Mouse (Mus musculus) cerebellum, adult 2 months (tissue): ENCODE measurements at regions not wholly inside any gene's neighbourhood (a gene's known extent, or its start where the extent isn't known, plus 50 kb on each side); places are given as distances from the start of the nearest gene placed in this dataset.

Experiments used
- DNase-seq, 2 experiments: peaks; one replicate each; pipeline ENCODE4 v3.0.0; 2021
- H3K27ac ChIP-seq: fragments of 200-500 bp; 2 replicates; pipeline ENCODE4 v1.5.1; 2012; ENCODE audit warnings: low read length, control low read depth, inconsistent platforms; ENCODE audit not compliant: insufficient read depth
- H3K27me3 ChIP-seq: fragments of 200-500 bp; 2 replicates; pipeline ENCODE4 v1.6.1; 2012; ENCODE audit warnings: inconsistent platforms, mild to moderate bottlenecking, low read length, moderate library complexity; ENCODE audit not compliant: control insufficient read depth, insufficient read depth
- H3K4me1 ChIP-seq: fragments of 200-500 bp; 2 replicates; pipeline ENCODE4 v1.6.1; 2011; ENCODE audit warnings: low read length; ENCODE audit not compliant: control insufficient read depth, insufficient read depth
- H3K4me3 ChIP-seq: fragments of 200-500 bp; replicated peaks from 2 replicates; pipeline ENCODE3; 2011; ENCODE audit warnings: mild to moderate bottlenecking, low read depth, low read length, control low read depth; ENCODE audit not compliant: insufficient read depth
- CTCF ChIP-seq: fragments of 200-500 bp; IDR thresholded peaks from 2 replicates; pipeline ENCODE4 v1.5.1; 2011; ENCODE audit warnings: low read depth, mild to moderate bottlenecking, control low read depth, low read length, moderate library complexity, borderline replicate concordance; ENCODE audit not compliant: insufficient read depth
- POLR2A ChIP-seq: fragments of 200-500 bp; IDR thresholded peaks from 2 replicates; pipeline ENCODE4 v1.6.1; 2011; ENCODE audit warnings: low read length, control low read depth, borderline replicate concordance; ENCODE audit not compliant: insufficient read depth
- WGBS: fragments of 180-500 bp; shearing (Covaris S2); methylation state at CpG from one replicate; pipeline ENCODE4 v1.1.7; 2018; 5-methylcytosine and 5-hydroxymethylcytosine counted together

GRCm38 (mm10) chr14:36819826-36820225 lies 148.8 kb downstream of the Ccser2 start:
- H3K27ac ChIP-seq, result no peak overlapping the region
- no peak overlapping the region for H3K4me3 ChIP-seq
- H3K27me3 ChIP-seq, result no peaks in the 10 kb centered on the region
- WGBS, result 27% methylated on average over 1 of the region's 1 CpGs
- TF ChIP-seq POLR2A (no peak), CTCF (no peak)
- no peak for DNase-seq
- H3K4me1 ChIP-seq, result no peaks in the 10 kb centered on the region

GRCm38 (mm10) chr14:36802418-36802817 lies 166.2 kb downstream of the Ccser2 start:
- 91% methylated on average over 2 of the region's 3 CpGs for WGBS
- Histone ChIP-seq H3K4me1 (no peaks in the 10 kb centered on the region), H3K4me3 (no peak overlapping the region), H3K27ac (no peak overlapping the region), H3K27me3 (no peaks in the 10 kb centered on the region)
- no peak for TF ChIP-seq CTCF
- no peak for TF ChIP-seq POLR2A
- DNase-seq, result no peak

GRCm38 (mm10) chr14:36799820-36800219 lies 168.8 kb downstream of the Ccser2 start:
- Histone ChIP-seq H3K27me3 (no peaks in the 10 kb centered on the region), H3K4me3 (no peak overlapping the region), H3K4me1 (no peaks in the 10 kb centered on the region), H3K27ac (no peak overlapping the region)
- no peak for TF ChIP-seq CTCF
- TF ChIP-seq POLR2A, result no peak
- 62% methylated on average over 1 of the region's 1 CpGs for WGBS
- DNase-seq, result no peak

GRCm38 (mm10) chr14:36781882-36782281 lies 186.7 kb downstream of the Ccser2 start:
- Histone ChIP-seq H3K27me3 (no peaks in the 10 kb centered on the region), H3K4me3 (no peak overlapping the region), H3K4me1 (no peaks in the 10 kb centered on the region; the same call in 1 of the 2 replicates), H3K27ac (no peak overlapping the region)
- 91% methylated on average over 2 of the region's 2 CpGs for whole genome bisulfite sequencing
- no peak for DNase-seq
- TF ChIP-seq POLR2A (no peak), CTCF (no peak)

GRCm38 (mm10) chr14:36778956-36779355 lies 189.6 kb downstream of the Ccser2 start:
- H3K4me1 ChIP-seq, result no peaks in the 10 kb centered on the region
- no peak overlapping the region for H3K27ac ChIP-seq
- H3K4me3 ChIP-seq, result no peak overlapping the region
- WGBS, result 30% methylated on average over 1 of the region's 1 CpGs
- no peaks in the 10 kb centered on the region for H3K27me3 ChIP-seq
- peak; percentile 10 to 39 for DNase-seq
- TF ChIP-seq CTCF (peak; percentile 54; the same call in 1 of the 2 replicates), POLR2A (no peak)

- DNase-seq, result peak; percentile 14 to 15
- Histone ChIP-seq H3K27ac (no peak overlapping the region), H3K4me3 (no peak overlapping the region), H3K4me1 (no peaks in the 10 kb centered on the region), H3K27me3 (no peaks in the 10 kb centered on the region)
- 17% methylated on average over 3 of the region's 3 CpGs for WGBS
- no peak for TF ChIP-seq CTCF
- no peak for TF ChIP-seq POLR2A
These were observed 194.2 kb downstream of the Ccser2 start for GRCm38 (mm10) chr14:36774349-36774748.

- DNase-seq, result no peak
- Histone ChIP-seq H3K4me1 (no peaks in the 10 kb centered on the region), H3K27me3 (no peaks in the 10 kb centered on the region), H3K27ac (no peak overlapping the region), H3K4me3 (no peak overlapping the region)
- TF ChIP-seq CTCF, result no peak
- no peak for TF ChIP-seq POLR2A
- WGBS, result 79% methylated on average over 4 of the region's 4 CpGs
These were observed 204.2 kb downstream of the Ccser2 start for GRCm38 (mm10) chr14:36764377-36764776.

GRCm38 (mm10) chr14:36756056-36756455 lies 212.5 kb downstream of the Ccser2 start:
- Histone ChIP-seq H3K27me3 (no peaks in the 10 kb centered on the region), H3K4me3 (no peak overlapping the region), H3K4me1 (no peaks in the 10 kb centered on the region), H3K27ac (no peak overlapping the region)
- no peak for TF ChIP-seq POLR2A
- no peak for TF ChIP-seq CTCF
- WGBS, result 31% methylated on average over 6 of the region's 6 CpGs
- no peak for DNase-seq
